Mouse (Mus musculus) cerebellum, adult 18-20 months (tissue): ENCODE measurements around the gene Ndufaf1.

Experiments
- DNase-seq, 2 experiments: peaks; one replicate each; pipeline ENCODE4 v3.0.0; 2021

The Ndufaf1 gene

GRCm38 (mm10) chr2:119617841-119618198, 44.8 kb downstream of the Ndufaf1 start:
- DNase-seq = no peak

GRCm38 (mm10) chr2:119607023-119607422, 55.6 kb downstream of the Ndufaf1 start:
- DNase-seq = no peak
